Mouse (Mus musculus) limb, embryonic 11.5 days (tissue): ENCODE results near the gene Ddb2. TPM values are rescaled to one million over a fixed set of nuclear protein-coding genes. Genes with fewer than 3 reads are reported as not detected.

Experiments
- ATAC-seq: fragments of 200-750 bp; cut with Nextera tagmentation; 2 replicates; pipeline ENCODE4 v1.8.0; 2017; ENCODE audit warnings: low read depth; ENCODE audit not compliant: insufficient number of reproducible peaks, low FRiP score, low TSS enrichment
- DNase-seq: peaks from one replicate; pipeline ENCODE4 v3.0.0-alpha.2; 2015; ENCODE audit warnings: low spot score
- H3K27ac ChIP-seq: fragments of 300-500 bp; sonication (generic); replicated peaks from 2 replicates; pipeline ENCODE4 v1.5.1; 2014; ENCODE audit warnings: low read depth, mild to moderate bottlenecking, low read length
- H3K27me3 ChIP-seq: fragments of 300-500 bp; sonication (generic); 2 replicates; pipeline ENCODE4 v1.6.1; 2014; ENCODE audit warnings: mild to moderate bottlenecking, low read length, mixed read lengths; ENCODE audit not compliant: control insufficient read depth, insufficient read depth
- H3K36me3 ChIP-seq: fragments of 300-500 bp; sonication (generic); 2 replicates; pipeline ENCODE4 v1.6.1; 2014; ENCODE audit warnings: mild to moderate bottlenecking, low read length, moderate library complexity, mixed read lengths; ENCODE audit not compliant: control insufficient read depth, insufficient read depth
- H3K4me1 ChIP-seq: fragments of 300-500 bp; sonication (generic); 2 replicates; pipeline ENCODE4 v1.6.1; 2014; ENCODE audit warnings: low read length, mixed read lengths; ENCODE audit not compliant: control insufficient read depth, insufficient read depth
- H3K4me2 ChIP-seq: fragments of 300-500 bp; sonication (generic); 2 replicates; pipeline ENCODE4 v1.6.1; 2014; ENCODE audit warnings: low read depth, mild to moderate bottlenecking, moderate library complexity; ENCODE audit not compliant: severe bottlenecking
- H3K4me3 ChIP-seq: fragments of 300-500 bp; sonication (generic); 2 replicates; pipeline ENCODE4 v1.5.1; 2014; ENCODE audit warnings: low read depth, low read length
- H3K9ac ChIP-seq: fragments of 300-500 bp; sonication (generic); 2 replicates; pipeline ENCODE4 v1.6.1; 2014; ENCODE audit warnings: mild to moderate bottlenecking, low read length
- H3K9me3 ChIP-seq: fragments of 300-500 bp; sonication (generic); 2 replicates; pipeline ENCODE4 v1.6.1; 2016; ENCODE audit warnings: low read length; ENCODE audit not compliant: control insufficient read depth
- WGBS: fragments of 180-500 bp; shearing (Covaris S2); extraction: QIAGEN DNeasy Blood & Tissue Kit; methylation state at CpG from one replicate; pipeline ENCODE4 v1.1.7; 2014; 5-methylcytosine and 5-hydroxymethylcytosine counted together
- polyA plus RNA-seq: library from polyadenylated mRNA; unstranded; fragments of >200 nt; fragmentation: Nextera tagmentation; extraction: Ambion mirVana; gene quantifications from 2 replicates; pipeline ENCODE4 v1.2.1, GENCODE M21; 2014

The Ddb2 gene
- polyA plus RNA-seq, 1 experiment from 2014 or later = 18.5 TPM

- no peaks in the 10 kb centered on the region for H3K27me3 ChIP-seq
- no peaks in the 10 kb centered on the region for H3K9me3 ChIP-seq
- H3K4me2 ChIP-seq = no peak overlapping the region
- no peaks in the 10 kb centered on the region for H3K36me3 ChIP-seq
- H3K4me3 ChIP-seq = no peak overlapping the region
- no peak overlapping the region for H3K9ac ChIP-seq
- H3K27ac ChIP-seq = no peak overlapping the region
- no peak for ATAC-seq
- 69% methylated on average over 4 of the region's 4 CpGs for WGBS
- no peaks in the 10 kb centered on the region for H3K4me1 ChIP-seq
- no peak for DNase-seq
These were observed 49.4 kb downstream of the Ddb2 start for GRCm38 (mm10) chr2:91187431-91187830.

DNA sequence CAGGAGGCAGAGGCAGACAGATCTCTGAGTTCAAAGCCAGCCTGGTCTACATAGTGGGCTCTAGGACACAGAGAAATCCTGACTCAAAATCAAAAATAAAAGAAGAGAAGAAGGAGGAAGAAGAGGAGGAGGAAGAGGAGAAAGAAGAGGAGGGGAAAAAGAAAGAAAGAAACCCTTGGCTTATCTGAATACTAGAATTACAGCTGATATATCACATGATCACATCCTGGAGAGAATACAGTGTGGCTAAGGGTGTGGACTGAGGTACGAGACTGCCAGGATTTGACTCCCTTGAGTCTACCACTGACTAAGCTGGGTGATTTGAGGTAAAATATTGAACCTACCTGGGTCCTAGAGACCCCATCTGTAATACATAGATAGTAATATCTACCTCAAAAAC is 50.6 kb downstream of the Ddb2 start:
- Histone ChIP-seq H3K4me2 (no peak overlapping the region), H3K4me1 (peaks cover 4% of the 10 kb centered on the region), H3K9ac (no peak overlapping the region), H3K27ac (no peak overlapping the region), H3K36me3 (no peaks in the 10 kb centered on the region), H3K9me3 (no peaks in the 10 kb centered on the region), H3K4me3 (no peak overlapping the region), H3K27me3 (no peaks in the 10 kb centered on the region)
- DNase-seq (no peak), ATAC-seq (no peak)
- WGBS = 81% methylated on average over 1 of the region's 1 CpGs

DNA sequence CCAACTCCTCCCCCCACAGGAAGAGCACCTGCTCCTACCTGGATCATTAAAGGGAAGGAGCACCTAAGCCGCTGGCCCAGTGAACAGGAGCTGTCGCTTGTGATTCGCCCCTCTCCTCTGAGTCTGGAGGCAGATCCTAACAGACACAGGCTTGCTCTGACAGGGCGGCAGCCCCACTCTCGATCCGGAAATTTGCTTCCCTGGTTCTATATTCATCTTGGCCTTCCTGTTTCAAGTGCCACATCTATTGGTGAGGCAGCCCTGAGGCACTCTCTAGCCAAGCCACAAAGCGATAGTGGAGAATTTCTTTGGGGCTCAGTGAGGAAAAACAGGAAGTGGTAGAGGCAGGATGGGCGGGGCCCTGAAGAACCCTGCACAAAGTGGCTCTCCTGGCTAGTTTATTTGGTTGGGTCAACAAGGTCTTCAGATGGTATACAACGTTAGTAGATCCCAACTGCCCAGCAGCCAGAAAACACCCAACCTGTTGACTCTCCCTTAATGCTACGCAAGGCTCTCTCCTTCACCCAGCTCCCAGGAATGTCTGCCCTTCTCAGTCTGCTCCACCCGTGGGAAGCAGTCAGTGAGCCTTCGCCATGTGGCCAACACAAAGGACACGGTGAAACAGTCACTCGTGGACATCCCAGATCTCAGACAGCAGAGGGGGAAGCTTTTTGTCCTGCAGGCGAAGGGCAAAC is 52.9 kb downstream of the Ddb2 start, which contains the start of gene Madd:
Gene Madd, minus strand, starts transcription at position 127 of the 695 bp plus-strand sequence.
- H3K4me3 ChIP-seq = peak within 1 kb of the TSS; percentile 84
- H3K9me3 ChIP-seq = no peaks in the 10 kb centered on the region
- H3K4me1 ChIP-seq = peaks cover 4% of the 10 kb centered on the region
- H3K36me3 ChIP-seq = no peaks in the 10 kb centered on the region
- peak within 1 kb of the TSS; percentile 80 for H3K4me2 ChIP-seq
- no peaks in the 10 kb centered on the region for H3K27me3 ChIP-seq
- DNase-seq (no peak), ATAC-seq (no peak; the same call in 1 of the 2 replicates)
- H3K27ac ChIP-seq = peak within 1 kb of the TSS; percentile 58; the same call in 1 of the 2 replicates
- 69% methylated on average over 15 of the region's 15 CpGs for WGBS
- peak within 1 kb of the TSS; percentile 71 for H3K9ac ChIP-seq

GRCm38 (mm10) chr2:91183148-91183513 is 53.7 kb downstream of the Ddb2 start:
- H3K4me1 ChIP-seq = peaks cover 4% of the 10 kb centered on the region
- H3K27ac ChIP-seq = peak overlapping the region; percentile 58; the same call in 1 of the 2 replicates
- peak overlapping the region; percentile 84 for H3K4me3 ChIP-seq
- DNase-seq (peak; percentile 97), ATAC-seq (peak; percentile 95)
- no peaks in the 10 kb centered on the region for H3K27me3 ChIP-seq
- H3K36me3 ChIP-seq = no peaks in the 10 kb centered on the region
- no peaks in the 10 kb centered on the region for H3K9me3 ChIP-seq
- peak overlapping the region; percentile 71; the same call in 1 of the 2 replicates for H3K9ac ChIP-seq
- WGBS = under 1% methylated on average over 9 of the region's 9 CpGs
- H3K4me2 ChIP-seq = peak overlapping the region; percentile 80

GRCm38 (mm10) chr2:91182405-91183147 is 54.2 kb downstream of the Ddb2 start:
- H3K9me3 ChIP-seq = no peaks in the 10 kb centered on the region
- WGBS = under 1% methylated on average over 79 of the region's 81 CpGs
- no peaks in the 10 kb centered on the region for H3K27me3 ChIP-seq
- ATAC-seq = peak; percentile 95
- peaks cover 4% of the 10 kb centered on the region for H3K4me1 ChIP-seq
- DNase-seq = peak; percentile 87
- H3K4me3 ChIP-seq = peak overlapping the region; percentile 84
- H3K9ac ChIP-seq = peak overlapping the region; percentile 71
- peaks cover 2% of the 10 kb centered on the region; the same call in 1 of the 2 replicates for H3K36me3 ChIP-seq
- H3K27ac ChIP-seq = peak overlapping the region; percentile 58; the same call in 1 of the 2 replicates
- H3K4me2 ChIP-seq = peak overlapping the region; percentile 80

DNA sequence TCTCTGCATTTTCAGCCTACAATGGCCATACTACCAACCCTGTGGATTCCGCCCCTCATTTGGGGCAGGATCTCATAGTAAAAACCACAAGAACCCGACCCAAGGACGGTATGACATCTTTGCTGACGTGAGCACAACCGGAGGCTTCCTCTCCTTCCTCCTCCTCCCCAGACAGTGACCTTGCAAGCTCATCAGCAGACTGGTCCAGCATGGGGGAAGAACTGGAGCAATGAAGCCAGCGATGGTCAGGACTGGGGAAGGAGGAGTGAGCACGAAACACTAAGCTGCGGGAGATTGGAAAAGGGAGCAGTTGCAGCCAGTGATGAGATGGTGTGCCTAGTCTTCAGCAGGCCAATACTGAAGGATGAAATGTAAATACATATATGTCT is 54.8 kb downstream of the Ddb2 start:
- H3K4me1 ChIP-seq = peaks cover 4% of the 10 kb centered on the region
- no peak overlapping the region for H3K27ac ChIP-seq
- H3K9ac ChIP-seq = no peak overlapping the region
- DNase-seq (no peak), ATAC-seq (no peak)
- H3K4me2 ChIP-seq = peak overlapping the region; percentile 80
- H3K36me3 ChIP-seq = peaks cover 2% of the 10 kb centered on the region; the same call in 1 of the 2 replicates
- H3K4me3 ChIP-seq = peak overlapping the region; percentile 84
- H3K9me3 ChIP-seq = no peaks in the 10 kb centered on the region
- H3K27me3 ChIP-seq = no peaks in the 10 kb centered on the region
- 16% methylated on average over 8 of the region's 8 CpGs for WGBS

GRCm38 (mm10) chr2:91180706-91181105 is 56.1 kb downstream of the Ddb2 start:
- Histone ChIP-seq H3K9ac (no peak overlapping the region), H3K4me1 (peaks cover 4% of the 10 kb centered on the region), H3K36me3 (peaks cover 2% of the 10 kb centered on the region; the same call in 1 of the 2 replicates), H3K4me2 (no peak overlapping the region), H3K9me3 (no peaks in the 10 kb centered on the region), H3K27me3 (no peaks in the 10 kb centered on the region), H3K4me3 (no peak overlapping the region), H3K27ac (no peak overlapping the region)
- DNase-seq (no peak), ATAC-seq (no peak)
- WGBS = 74% methylated on average over 5 of the region's 5 CpGs

GRCm38 (mm10) chr2:91179825-91180224 is 57.0 kb downstream of the Ddb2 start:
- no peak overlapping the region for H3K4me2 ChIP-seq

More at GRCm38 (mm10) chr2:91179825-91180224, 57.0 kb downstream of the Ddb2 start:
- Histone ChIP-seq H3K4me3 (no peak overlapping the region), H3K9me3 (no peaks in the 10 kb centered on the region), H3K27ac (no peak overlapping the region), H3K36me3 (peaks cover 2% of the 10 kb centered on the region; the same call in 1 of the 2 replicates), H3K9ac (no peak overlapping the region), H3K27me3 (no peaks in the 10 kb centered on the region), H3K4me1 (peaks cover 4% of the 10 kb centered on the region)
- 54% methylated on average over 4 of the region's 4 CpGs for whole genome bisulfite sequencing
- DNase-seq (no peak), ATAC-seq (no peak)
